Mouse (Mus musculus): Measurements from ENCODE around the gene Naa25. TPM values are rescaled to one million over a fixed set of nuclear protein-coding genes. Genes with fewer than 3 reads are reported as not detected.

The Naa25 gene
- polyA plus RNA-seq, 2 experiments from 2014 or later: 43.2 to 54.1 TPM

DNA sequence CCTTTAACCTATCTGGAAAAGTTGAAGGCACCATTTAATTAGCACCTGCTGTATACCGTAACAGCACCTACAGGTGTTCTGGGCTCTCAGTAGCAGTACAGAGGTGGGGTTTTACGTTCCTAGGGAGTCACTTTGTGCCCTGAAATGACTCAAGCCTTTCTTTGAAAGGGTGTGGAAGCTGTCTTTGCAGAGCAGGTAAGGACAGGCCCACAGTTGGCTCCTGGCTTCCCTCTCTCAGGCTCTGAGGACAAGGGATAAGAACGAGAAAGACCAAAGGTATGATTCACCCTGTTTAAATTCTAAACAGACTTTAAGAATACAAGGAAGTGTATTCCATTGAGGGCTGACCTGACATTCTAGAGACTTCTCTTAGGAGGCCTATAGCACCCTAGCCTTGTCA lies 4.3 kb upstream of the Naa25 start:
- no peak for ATAC-seq

DNA sequence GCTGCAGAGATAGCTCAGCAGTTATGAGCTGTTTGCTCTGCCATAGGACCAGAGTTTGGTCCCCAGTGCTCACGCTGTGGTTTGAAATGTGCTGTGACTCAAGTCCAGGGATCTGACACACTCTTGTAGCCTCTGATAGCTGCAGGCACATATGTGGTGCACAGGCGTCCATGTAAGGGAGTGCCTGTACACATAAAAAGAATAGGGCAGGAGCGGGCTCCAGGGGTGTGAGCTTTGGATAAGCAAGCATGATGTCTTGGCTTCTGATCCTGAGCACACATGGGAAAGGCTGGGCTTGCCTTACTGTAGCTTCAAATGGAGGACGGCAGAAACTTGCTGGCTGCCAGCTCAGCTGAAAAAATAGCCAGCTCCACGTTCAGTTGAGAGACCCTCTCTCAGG lies 2.1 kb upstream of the Naa25 start:
- ATAC-seq: no peak

DNA sequence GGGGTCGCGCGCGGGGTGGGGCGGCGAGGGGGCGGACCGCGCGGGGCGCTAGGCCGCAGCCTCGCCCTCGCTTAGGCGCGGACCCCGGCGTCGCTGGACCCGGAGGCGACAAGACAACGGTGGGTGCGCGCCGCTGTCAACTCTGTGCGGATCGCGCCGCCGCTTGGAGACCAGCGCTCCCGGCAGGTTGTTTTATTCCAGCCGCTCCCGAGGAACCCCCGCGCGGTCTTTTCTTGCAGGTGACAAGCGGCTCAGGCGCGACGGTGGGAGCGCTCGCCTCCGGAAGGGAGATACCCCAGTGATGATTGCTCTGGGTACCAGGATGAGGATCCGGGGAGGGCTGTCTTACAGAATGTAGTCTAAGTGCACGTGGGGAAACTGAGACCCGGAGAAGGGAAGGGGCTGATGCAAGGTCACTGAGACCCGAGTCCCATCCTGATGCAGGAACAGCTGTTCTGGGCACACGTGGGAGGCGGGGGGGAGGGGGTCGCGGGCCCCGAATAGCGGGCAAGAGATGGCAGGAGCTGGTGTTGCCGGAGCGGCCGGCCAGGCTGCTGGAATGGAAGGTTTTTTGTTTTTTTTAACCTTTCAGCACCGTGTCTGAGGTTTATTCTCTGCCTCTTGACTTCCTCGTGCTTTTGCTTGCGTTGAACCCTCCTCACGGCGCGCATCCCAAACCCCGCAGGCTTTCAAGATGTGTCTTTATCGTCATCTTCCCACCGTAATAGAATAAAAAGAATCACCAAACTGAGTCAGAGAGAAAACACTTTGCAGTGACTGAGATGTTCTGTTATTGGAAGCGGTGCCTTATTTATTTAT lies 619 bp downstream of the Naa25 start:
- peak; percentile 22 for ATAC-seq

DNA sequence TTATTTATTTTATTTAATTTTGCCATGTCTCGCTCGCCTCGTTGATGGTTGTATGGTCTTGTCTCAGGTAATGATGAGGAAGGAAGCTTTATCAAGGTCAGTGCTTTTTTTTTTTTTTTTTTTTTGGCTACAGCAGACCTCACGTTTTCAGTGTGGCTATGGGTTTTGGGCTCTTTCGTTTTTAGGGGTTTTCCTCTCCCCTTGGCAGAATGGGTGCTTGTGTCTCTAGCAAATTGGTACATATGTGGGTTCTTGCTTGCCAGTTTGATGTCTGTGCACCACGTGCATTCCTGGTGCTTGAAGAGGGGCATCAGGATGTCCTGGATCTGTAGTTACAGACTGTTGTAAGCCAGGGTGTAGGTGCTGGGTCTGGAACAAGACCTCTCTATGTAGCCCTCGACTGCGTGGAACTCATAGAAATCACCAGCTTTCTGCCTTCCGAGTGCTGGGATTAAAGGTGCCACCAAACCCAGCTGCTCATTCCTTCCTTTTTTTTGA lies 1.3 kb downstream of the Naa25 start:
- no peak for ATAC-seq

DNA sequence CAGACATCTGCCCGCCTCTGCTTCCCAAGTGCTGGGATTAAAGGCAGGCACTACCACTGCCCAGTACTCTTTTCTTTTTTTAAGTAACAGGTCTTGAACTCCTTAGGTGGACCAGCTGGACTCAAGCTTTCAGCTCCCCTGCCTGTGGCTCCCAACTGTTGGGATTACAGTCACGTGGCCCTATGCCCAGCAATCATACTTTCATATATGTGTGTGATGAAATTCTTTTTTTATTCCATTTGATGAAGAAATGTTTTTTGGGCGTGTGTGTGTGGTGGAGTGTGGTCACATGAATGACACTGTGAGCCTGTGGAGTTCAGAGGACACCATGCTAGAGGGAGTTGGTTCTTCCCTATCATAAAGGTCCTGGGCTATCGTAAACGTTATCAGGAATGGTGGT lies 1.8 kb downstream of the Naa25 start:
- no peak for ATAC-seq

DNA sequence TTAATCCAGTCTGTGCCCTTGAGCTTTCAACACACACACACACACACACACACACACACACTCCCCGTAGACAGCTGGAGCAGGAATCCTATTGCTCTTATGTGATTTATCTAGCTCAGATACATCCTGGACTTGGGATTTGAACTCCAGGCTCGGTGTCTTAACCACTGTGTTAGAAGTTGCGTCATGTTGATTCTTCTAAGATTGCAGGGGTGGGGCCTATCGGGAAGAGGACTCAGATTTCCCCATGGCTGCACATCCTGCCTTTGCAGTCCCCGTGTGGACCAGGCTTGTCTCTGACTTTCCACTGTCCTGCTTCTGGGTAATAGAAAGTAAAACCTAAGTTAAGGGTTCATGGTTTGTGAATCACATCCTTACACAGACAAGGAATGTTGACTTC lies 2.3 kb downstream of the Naa25 start:
- no peak for ATAC-seq

DNA sequence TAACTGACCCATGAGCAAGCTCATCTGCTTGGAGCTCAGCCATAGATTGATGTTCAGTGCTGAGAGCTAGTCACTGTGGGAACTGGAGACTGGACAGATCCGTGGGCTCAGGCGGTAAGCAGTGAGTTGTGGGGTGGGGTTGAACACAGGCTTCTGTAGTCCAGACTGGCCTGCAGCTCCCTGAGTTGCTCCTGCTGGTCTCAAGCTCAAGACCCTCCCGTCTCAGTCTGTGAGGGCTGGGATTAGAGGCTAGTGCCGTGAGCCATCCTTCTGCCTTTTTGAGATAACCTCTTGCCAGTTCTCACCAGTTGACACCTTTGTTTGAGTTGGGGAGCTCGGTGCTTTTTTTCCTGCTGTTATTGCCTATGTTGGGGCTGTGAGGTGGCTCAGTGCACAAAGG lies 3.1 kb downstream of the Naa25 start:
- ATAC-seq: no peak

DNA sequence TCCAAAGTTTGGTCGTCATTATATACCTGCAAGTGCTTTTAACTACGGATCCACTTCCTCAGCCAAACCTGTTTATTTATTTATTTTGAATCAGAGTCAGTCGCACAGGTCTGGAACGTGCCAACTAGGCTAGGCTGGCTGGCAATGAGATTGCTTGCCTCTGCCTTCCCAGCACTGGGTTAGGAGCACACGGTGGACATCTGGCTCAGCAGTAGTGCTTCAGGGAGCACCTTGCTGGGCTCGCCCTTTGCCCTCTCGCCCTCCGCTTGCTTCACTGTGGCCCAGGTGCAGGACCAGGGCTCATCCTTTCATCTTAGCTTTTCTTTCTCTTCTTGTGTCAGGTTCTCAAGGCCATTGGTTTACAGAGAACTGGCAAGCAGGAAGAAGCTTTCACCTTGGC lies 10.1 kb downstream of the Naa25 start:
- ATAC-seq: no peak

DNA sequence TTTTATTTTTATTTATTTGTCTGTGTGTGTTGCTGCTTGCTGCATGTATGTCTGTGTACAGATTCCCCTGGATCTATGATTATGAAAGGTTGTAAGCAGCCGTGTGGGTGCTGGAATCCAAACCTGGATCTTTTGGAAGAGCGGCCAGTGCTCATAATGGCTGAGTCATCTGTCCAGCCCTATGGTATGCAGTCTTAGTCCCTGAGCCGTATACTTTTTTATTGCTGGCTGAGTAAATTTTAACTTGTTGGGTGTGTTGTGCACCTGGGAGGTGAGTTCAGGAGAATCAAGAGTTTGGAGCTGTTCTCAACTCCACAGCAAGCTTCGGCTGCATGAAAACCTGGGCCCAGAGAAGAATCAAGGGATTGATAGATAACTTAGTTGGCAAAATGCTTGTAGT lies 13.2 kb downstream of the Naa25 start:
- no peak for ATAC-seq

DNA sequence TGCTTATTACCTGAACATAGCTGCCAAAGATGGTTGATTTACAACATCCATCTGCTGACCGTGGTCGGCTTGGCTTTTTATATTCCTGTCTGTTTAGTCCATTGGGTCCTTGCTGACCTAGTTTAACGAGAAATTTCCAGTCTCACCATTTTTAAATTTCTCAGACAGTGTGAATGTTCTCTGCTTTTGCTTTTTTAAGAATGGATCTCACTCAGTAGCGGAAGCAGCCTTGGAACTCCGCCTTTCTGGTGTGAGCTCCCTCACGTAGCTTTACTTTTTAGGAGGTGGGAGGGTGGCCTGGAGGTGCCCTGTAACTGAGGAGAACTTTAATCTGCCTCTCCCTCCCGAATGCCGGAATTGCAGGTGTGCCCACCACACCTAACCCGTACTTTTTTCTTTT lies 23.0 kb downstream of the Naa25 start:
- ATAC-seq: no peak

DNA sequence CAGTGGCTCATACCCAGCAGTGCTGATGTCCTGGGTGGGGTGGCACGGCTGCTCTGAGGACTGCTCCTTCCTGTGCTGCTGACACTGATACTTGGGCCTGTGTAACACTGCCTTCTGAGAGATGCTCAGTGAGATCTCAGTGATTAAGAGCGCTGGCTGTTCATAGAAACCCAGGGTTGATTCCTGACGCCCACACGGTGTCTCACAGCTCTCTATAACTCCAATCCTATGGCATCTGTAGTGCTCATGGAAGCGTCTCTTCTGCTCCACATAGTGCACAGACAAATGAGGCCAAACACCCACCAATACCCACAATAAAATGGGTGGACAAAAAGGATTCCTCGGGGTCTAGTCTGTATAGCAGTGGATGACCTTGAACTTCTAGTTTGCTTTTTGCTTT lies 25.1 kb downstream of the Naa25 start:
- no peak for ATAC-seq

DNA sequence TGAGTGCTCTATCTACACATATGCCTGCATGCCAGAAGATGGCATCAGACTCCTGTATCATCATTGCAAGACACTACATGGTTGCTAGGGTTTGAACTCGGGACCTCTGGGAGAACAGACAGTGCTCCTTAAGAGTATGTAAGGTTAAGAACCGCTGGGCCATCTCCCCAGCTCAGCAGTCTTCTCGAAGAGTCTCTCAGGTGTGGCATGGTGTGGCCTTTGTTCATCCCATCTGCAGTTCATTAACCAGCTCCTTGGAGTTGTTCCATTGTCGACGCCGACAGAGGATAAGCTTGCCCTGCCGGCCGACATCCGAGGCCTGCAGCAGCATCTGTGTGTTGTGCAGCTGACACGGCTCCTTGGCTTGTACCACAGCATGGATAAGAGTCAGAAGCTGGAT lies 25.6 kb downstream of the Naa25 start:
- ATAC-seq: no peak

DNA sequence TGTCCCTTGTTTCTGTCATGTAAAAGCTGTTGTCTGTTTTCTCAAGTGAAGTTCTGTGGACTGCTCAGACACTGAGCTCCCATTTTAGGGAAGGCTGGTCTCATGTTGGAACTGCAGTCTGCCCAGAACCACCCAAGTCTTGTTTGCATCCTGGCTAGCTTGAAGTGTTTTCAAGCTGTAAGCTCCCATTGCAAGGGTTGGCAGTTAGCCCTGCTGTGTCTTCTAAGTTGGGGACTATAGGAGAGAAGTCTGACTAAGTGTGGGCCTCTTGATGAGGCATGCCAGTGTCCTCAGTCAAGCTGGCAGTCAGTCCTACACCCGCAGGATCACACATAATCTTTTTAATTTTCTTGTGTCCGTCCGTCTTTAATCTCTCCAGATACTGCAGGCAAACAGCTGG lies 31.2 kb downstream of the Naa25 start:
- no peak for ATAC-seq

DNA sequence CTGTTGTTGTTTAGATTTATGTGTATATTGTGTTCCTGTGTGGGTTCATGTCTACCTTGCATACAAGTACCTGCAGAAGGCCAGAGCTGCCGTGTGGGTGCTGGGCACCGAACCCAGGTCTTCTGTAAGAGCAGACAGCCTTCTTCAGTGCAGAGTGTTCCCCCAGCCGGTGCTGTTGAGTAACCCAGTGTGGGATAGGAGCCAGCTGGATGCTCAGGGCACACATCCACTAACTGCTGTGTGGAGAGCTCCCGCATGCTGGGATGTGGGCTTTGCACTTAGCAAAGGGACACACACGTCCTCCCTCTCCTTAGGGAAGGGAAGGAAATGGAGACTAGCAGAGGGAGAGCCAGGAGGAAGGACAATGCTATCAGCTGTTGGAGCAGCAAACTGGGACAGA lies 40.4 kb downstream of the Naa25 start:
- ATAC-seq: no peak

DNA sequence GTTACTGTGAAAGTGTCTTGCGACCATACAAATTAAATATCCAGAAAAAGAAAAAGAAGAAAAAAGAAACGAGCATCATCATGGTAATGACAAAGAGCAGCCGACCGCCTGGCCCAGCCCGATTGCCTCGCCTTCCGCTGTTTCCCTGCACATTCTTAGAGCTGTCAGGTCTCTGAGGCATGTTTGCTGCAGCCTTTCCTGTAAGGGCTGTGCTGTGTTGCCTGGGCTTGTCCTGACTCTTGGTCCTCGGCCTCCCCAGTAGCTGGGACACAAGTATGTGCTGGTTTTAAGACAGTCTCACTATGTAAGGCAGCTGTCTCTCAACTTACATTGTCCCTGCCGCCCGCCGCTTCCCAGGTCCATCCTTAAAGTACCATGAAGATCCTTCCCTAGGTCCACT lies 41.0 kb downstream of the Naa25 start:
- ATAC-seq: no peak

DNA sequence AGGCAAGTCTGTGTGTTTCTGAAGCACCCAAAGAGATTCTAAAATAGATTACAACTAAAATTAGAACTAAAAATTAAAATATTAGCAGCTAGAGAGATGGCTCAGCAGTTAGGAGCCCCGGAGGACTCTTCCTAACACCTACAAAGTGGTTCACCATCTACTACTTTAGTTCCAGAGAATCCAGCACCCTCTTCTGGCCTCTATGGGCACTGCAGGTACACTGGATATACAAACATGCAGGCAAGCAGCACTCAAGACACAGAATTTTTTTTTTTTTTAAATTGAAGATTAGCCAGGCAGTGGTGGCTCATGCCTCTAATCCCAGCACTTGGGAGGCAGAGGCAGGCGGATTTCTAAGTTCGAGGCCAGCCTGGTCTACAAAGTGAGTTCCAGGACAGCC lies 45.8 kb downstream of the Naa25 start:
- no peak for ATAC-seq

DNA sequence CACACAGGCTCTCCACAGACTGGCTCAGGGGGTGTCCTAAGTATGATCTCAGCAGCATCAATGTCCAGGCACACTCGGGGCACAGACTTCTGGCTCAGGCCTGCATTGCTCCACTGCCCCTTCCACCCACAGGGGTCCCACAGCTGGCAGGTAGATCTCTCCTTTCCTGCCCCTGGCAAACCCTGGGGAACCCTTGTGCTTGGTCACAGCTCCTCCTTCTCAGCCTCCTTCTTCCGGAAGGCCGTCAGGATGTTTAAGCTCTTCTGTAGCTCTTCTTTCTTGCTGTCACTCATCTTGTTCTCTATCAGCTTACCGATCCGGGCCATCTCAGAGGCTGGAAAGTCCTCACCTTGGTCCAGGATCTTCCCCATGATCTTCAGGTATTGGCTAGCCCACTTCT lies 47.1 kb downstream of the Naa25 start:
- no peak for ATAC-seq

DNA sequence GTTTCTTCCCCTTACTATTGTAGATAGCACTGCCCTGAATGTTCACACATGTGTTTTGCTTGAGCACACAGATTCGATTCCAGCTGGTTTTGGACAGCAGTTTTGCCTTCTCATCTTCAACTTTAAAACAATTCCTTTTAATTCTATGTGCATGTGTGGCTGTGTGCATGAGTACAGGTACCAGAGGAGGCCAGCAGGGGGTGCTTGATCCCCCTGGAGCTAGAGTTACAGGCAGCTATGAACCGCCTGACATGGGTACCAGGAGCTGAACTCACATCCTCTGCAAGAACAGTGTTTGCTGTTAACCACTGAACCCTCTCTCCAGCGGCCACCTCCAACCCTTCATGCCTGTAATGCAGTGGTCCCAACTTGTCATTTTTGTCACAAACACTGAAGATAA lies 50.7 kb downstream of the Naa25 start:
- ATAC-seq: no peak

DNA sequence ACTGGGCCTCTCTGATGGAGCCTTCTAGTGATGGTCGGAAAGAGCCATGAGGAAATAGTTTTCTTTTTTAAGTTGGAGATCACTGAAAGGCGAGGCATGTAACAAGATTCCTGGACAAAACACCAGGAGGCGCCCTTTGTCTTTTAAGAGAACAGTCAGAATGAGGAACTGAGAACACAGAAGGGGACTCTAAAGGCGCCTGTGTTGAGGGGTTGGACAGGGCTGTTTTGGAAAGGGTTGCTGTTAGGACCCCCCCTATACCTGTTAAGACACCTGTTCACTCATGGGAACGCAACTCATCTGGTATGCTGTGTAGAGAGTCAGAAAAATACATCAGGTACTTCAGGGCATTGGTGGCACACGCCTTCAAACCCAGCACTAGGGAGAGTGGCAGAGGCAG lies 52.2 kb downstream of the Naa25 start:
- no peak for ATAC-seq

DNA sequence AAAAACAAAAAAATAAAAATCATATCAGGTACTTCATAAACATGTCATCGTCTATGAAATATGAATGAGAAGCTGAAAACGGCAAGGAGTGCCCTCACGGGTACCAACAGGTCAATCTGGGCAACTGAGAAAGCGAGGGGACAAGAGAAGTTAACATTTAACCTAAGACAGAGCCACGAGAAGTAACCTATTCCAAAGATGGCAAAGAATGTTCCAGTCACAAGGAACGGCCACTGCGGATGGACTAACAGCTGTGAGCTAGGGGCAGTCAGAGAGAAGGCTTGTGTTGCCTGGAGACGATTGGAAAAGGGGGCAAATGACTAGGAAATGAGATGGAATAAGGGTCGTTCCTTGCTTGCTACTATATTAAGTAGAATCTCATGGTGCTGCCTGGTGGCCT lies 52.7 kb downstream of the Naa25 start:
- no peak for ATAC-seq

DNA sequence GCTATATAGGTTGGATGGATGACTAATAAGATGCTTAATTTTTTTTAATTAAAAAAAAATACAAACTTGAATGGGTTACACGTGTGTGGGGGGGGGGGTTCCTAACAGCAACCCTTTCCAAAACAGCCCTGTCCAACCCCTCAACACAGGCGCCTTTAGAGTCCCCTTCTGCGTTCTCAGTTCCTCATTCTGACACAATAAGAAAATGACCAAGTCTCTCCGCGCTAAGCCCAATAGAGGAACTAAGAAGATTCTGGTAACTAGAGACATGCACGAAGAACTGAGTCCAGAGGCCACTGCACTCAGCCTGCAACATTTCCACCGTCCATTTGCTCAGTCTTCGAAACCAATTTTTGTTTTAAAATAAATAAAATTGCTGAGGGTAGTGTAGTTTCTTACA lies 53.5 kb downstream of the Naa25 start:
- no peak for ATAC-seq

DNA sequence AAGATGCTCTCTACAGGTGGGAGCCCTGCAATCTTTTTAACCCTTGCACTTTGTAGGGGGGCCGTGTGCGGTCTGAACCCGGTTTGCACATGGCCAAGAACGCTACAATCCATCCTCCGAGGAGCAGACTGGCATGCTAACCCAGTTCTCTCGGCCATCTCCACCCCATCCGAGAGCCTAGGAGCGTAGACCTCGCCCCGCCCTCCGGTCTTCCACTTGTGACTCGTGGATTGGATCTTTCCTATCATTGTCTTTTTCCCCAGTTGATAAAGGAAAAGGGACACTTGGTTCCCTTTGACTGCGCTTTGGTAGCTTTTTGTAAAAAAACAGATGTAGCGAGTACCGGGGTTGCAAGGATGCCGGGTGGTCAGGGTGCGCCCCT lies 53.9 kb downstream of the Naa25 start, which contains the start of gene Tmem116:
Gene Tmem116 (plus strand): TSS at position 250 of the 382 bp plus-strand sequence.
- no peak for ATAC-seq

DNA sequence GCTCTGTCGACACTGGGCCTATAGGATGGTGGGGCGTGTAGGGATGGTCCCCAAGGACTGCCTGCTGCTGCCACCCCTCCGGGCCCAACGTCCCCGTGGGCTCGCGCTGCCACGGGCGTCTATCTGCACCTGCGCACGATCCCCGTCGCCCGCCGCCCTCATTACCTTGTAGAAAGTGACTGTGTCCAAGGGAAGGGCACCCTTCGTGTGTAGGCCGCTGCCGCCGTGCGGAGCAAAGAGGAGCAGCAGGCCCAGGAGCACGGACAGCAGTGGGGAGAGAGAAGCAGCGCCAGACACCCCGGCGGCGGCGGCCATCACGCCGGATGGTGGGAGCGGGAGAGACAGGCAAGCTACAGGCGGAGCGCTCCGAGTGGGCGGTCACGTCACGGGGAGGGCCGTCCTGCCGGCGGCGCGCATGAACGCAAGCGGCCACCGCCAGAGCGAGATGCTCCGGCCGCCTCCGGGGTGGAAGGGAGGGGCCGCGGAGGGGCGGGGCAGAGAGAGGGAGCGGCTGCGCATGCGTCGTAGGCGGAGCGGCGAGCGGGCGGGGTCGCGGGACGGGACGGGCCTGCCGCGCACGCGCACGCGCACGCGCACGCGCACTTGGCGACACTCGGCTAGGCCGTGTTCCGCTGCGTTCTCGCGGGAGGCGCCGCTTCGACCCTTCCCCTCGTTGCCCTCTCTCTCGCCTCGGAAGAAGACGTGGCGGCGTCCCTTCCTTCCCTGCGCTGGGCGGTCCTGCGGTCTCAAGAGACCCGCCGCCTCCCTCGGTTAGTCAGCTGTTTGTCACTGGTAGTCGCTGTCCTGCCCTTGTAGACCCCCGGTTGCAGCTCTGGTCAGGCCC lies 54.5 kb downstream of the Naa25 start, which contains the start of gene Erp29:
Gene Erp29 (minus strand): TSS at position 481 of the 844 bp plus-strand sequence.
- peak; percentile 95 for ATAC-seq

DNA sequence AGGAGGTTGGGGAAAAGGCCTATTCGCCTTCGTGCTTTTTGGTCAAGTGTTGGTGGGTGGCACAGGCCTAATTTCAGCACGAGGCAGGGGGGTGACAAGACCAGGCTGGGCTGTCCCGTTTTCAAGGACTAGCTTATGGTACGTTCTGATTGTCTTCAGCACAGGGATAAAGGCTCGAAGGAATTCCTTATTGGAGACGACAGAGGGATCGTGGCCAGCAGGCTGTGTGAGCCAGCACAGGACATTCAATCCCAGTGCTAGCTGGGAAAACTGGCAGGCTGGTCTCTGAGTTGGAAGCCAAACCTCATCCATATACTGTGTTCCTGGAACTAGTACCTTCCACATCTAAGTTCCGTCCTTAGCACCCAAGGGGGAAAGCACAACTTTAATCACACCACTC lies 55.2 kb downstream of the Naa25 start:
- ATAC-seq: no peak
